Mouse (Mus musculus) thymus, adult 2 months (tissue): ENCODE data around the gene Il13.

Experiments
- CTCF ChIP-seq: fragments of 200-500 bp; IDR thresholded peaks from 2 replicates; pipeline ENCODE4 v1.5.1; 2012; ENCODE audit warnings: mild to moderate bottlenecking, control low read depth, low read length, moderate library complexity, borderline replicate concordance; ENCODE audit not compliant: control insufficient read depth, poor library complexity, insufficient read depth; ENCODE audit errors: extremely low read depth
- POLR2A ChIP-seq: fragments of 200-500 bp; IDR thresholded peaks from 2 replicates; pipeline ENCODE4 v1.6.1; 2012; ENCODE audit warnings: mild to moderate bottlenecking, low read length, control low read depth, moderate library complexity; ENCODE audit not compliant: control insufficient read depth, poor library complexity, insufficient read depth; ENCODE audit errors: extremely low read depth

- no peak for TF ChIP-seq CTCF
- TF ChIP-seq POLR2A, result no peak
Measured at GRCm38 (mm10) chr11:53620094-53620493, 14.4 kb downstream of the Il13 start.
